Mouse (Mus musculus) CH12.LX (cell line): ENCODE measurements around the gene Smad6. TPM values are rescaled to one million over a fixed set of nuclear protein-coding genes. Genes with fewer than 3 reads are reported as not detected.

Source experiments
- DNase-seq: peaks from one replicate; pipeline ENCODE4 v3.0.0-alpha.2; 2013; ENCODE audit errors: extremely low read depth
- H3K27ac ChIP-seq: 2 replicates; pipeline ENCODE4 v1.5.1; 2012; ENCODE audit warnings: low read depth, mild to moderate bottlenecking, control low read depth, moderate library complexity; ENCODE audit not compliant: insufficient read depth
- H3K27me3 ChIP-seq: replicated peaks from 2 replicates; pipeline ENCODE3; 2012; ENCODE audit warnings: inconsistent platforms
- H3K36me3 ChIP-seq, 2 experiments: replicated peaks in 1 of 2; 2 replicates each; pipeline versions ENCODE3 to v1.6.1; 2012; ENCODE audit warnings: inconsistent platforms in 1 of 2, low read length in 1 of 2, mild to moderate bottlenecking in 1 of 2, mixed read lengths in 1 of 2, moderate library complexity in 1 of 2; ENCODE audit not compliant: control insufficient read depth in 1 of 2, insufficient read depth in 1 of 2
- H3K4me1 ChIP-seq, 2 experiments: 2 replicates each; pipeline ENCODE4 v1.6.1; 2012; ENCODE audit warnings: inconsistent platforms in 1 of 2, moderate library complexity in 1 of 2; ENCODE audit not compliant: insufficient read depth in 2 of 2, control insufficient read depth in 1 of 2
- H3K4me2 ChIP-seq: 2 replicates; pipeline ENCODE4 v1.6.1; 2012; ENCODE audit warnings: low read depth, mild to moderate bottlenecking, control low read depth; ENCODE audit not compliant: poor library complexity, insufficient read depth, severe bottlenecking
- H3K4me3 ChIP-seq, 3 experiments: fragments of 150-350 bp in 1 of 3; sonication (generic) in 1 of 3; replicated peaks in 1 of 3; 2 replicates each; pipeline versions ENCODE3 to v1.5.1; 2011 to 2012; ENCODE audit warnings: low read depth in 2 of 3, low read length in 2 of 3, mild to moderate bottlenecking in 2 of 3, moderate library complexity in 2 of 3, control low read depth in 1 of 3, improper control_type of control experiment in 1 of 3, inconsistent platforms in 1 of 3, mixed read lengths in 1 of 3; ENCODE audit not compliant: poor library complexity in 1 of 3
- H3K79me2 ChIP-seq: replicated peaks from 2 replicates; pipeline ENCODE4 v1.6.1; 2012; ENCODE audit warnings: mild to moderate bottlenecking, moderate library complexity; ENCODE audit not compliant: control insufficient read depth, poor library complexity, insufficient read depth, severe bottlenecking; ENCODE audit errors: extremely low read depth
- H3K9ac ChIP-seq: 2 replicates; pipeline ENCODE4 v1.6.1; 2012; ENCODE audit warnings: low read depth, mild to moderate bottlenecking, control low read depth, moderate library complexity; ENCODE audit not compliant: insufficient read depth
- H3K9me3 ChIP-seq: replicated peaks from 2 replicates; pipeline ENCODE3; 2012; ENCODE audit warnings: low read length, inconsistent platforms, mixed read lengths
- BHLHE40 ChIP-seq: IDR thresholded peaks from 2 replicates; pipeline ENCODE4 v1.6.1; 2011; ENCODE audit warnings: mild to moderate bottlenecking, low read depth, low read length, improper control_type of control experiment
- CTCF ChIP-seq, 2 experiments: IDR thresholded peaks in 1 of 2; conservative IDR thresholded peaks in 1 of 2; 2 replicates each; pipeline ENCODE4 v1.5.1; 2011 to 2012; ENCODE audit warnings: low read depth in 2 of 2, low read length in 2 of 2, improper control_type of control experiment in 1 of 2, inconsistent platforms in 1 of 2, mild to moderate bottlenecking in 1 of 2, moderate library complexity in 1 of 2
- E2F4 ChIP-seq: IDR thresholded peaks from 2 replicates; pipeline ENCODE4 v1.6.1; 2011; ENCODE audit warnings: low read depth, low read length, improper control_type of control experiment; ENCODE audit not compliant: insufficient replicate concordance
- IRF4 ChIP-seq: IDR thresholded peaks from 2 replicates; pipeline ENCODE4 v1.6.1; 2014; ENCODE audit warnings: low read depth, mild to moderate bottlenecking, inconsistent platforms, low read length, improper control_type of control experiment
- MAX ChIP-seq: IDR thresholded peaks from 2 replicates; pipeline ENCODE4 v1.6.1; 2011; ENCODE audit warnings: low read length, improper control_type of control experiment
- MXI1 ChIP-seq: IDR thresholded peaks from 2 replicates; pipeline ENCODE4 v1.6.1; 2011; ENCODE audit warnings: mild to moderate bottlenecking, low read depth, low read length, improper control_type of control experiment
- MYC ChIP-seq: IDR thresholded peaks from 2 replicates; pipeline ENCODE4 v1.6.1; 2011; ENCODE audit warnings: low read depth, mild to moderate bottlenecking, improper control_type of control experiment, low read length
- NRF1 ChIP-seq: IDR thresholded peaks from 2 replicates; pipeline ENCODE4 v1.6.1; 2014; ENCODE audit warnings: low read depth, mild to moderate bottlenecking, inconsistent platforms, low read length, improper control_type of control experiment, moderate library complexity
- POLR2A ChIP-seq: IDR thresholded peaks from 2 replicates; pipeline ENCODE4 v1.6.1; 2011; ENCODE audit warnings: low read depth, mild to moderate bottlenecking, improper control_type of control experiment, low read length
- POLR2AphosphoS2 ChIP-seq: IDR thresholded peaks from 2 replicates; pipeline ENCODE4 v1.6.1; 2011; ENCODE audit warnings: low read depth, low read length, improper control_type of control experiment
- RAD21 ChIP-seq: IDR thresholded peaks from 2 replicates; pipeline ENCODE4 v1.6.1; 2011; ENCODE audit warnings: low read depth, mild to moderate bottlenecking, low read length, improper control_type of control experiment, moderate library complexity
- SIN3A ChIP-seq: IDR thresholded peaks from 2 replicates; pipeline ENCODE4 v1.6.1; 2012; ENCODE audit warnings: low read length, improper control_type of control experiment, inconsistent platforms
- SMC3 ChIP-seq: IDR thresholded peaks from 2 replicates; pipeline ENCODE4 v1.6.1; 2011; ENCODE audit warnings: low read depth, low read length, improper control_type of control experiment
- TBP ChIP-seq: conservative IDR thresholded peaks from 2 replicates; pipeline ENCODE4 v1.6.1; 2011; ENCODE audit warnings: low read depth, low read length, improper control_type of control experiment
- UBTF ChIP-seq: IDR thresholded peaks from 2 replicates; pipeline ENCODE4 v1.6.1; 2012; ENCODE audit warnings: low read depth, mild to moderate bottlenecking, inconsistent platforms, low read length, improper control_type of control experiment, moderate library complexity
- ZMIZ1 ChIP-seq: IDR thresholded peaks from 2 replicates; pipeline ENCODE4 v1.6.1; 2012; ENCODE audit warnings: low read depth, mild to moderate bottlenecking, inconsistent platforms, low read length, improper control_type of control experiment
- dilution Hi-C: fragments of 300-500 bp; cut with MboI; formaldehyde crosslinking; loops from 2 replicates; pipeline ENCODE4 v1.14.3; 2020; ENCODE audit warnings: low sequenced_read_pairs; ENCODE audit not compliant: extremely low pct_unique_long_range_greater_than_20kb, extremely low pct_ligation_motif_present
- in situ Hi-C: fragments of 300-500 bp; cut with MboI; formaldehyde crosslinking; loops from 3 replicates; pipeline ENCODE4 v1.14.3; 2019; ENCODE audit warnings: low sequenced_read_pairs, low pct_ligation_motif_present, low pct_unique_long_range_greater_than_20kb, mixed read lengths
- polyA plus RNA-seq: library from polyadenylated mRNA; unstranded; fragments of >175 nt; gene quantifications from 2 replicates; pipeline ENCODE4 v1.2.1, GENCODE M21; 2012; ENCODE audit warnings: low read depth; ENCODE audit not compliant: insufficient read length
- total RNA-seq, 2 experiments: library from RNA; depleted of rRNA; stranded (reverse); fragments of 300-350 nt in 1 of 2; fragments of >200 nt in 1 of 2; gene quantifications; 2 replicates each; pipeline ENCODE4 v1.2.3; 2012 to 2014

Smad6 gene
- total and polyA plus RNA-seq, 3 experiments, result not detected

GRCm38 (mm10) chr9:63915976-63916375 lies 105.9 kb downstream of the Smad6 start:
- no peaks in the 10 kb centered on the region for H3K79me2 ChIP-seq
- H3K27ac ChIP-seq, result no peak overlapping the region
- TF ChIP-seq E2F4 (no peak), SMC3 (peak; percentile 60), CTCF (conservative IDR thresholded peaks at IDR 0.05 in 1 of 2, IDR thresholded peaks at IDR 0.05 in 1 of 2; ENCODE audit: low read depth in 2 of 2, low read length in 2 of 2) (peak; percentile 74 to 85), MXI1 (no peak), SIN3A (no peak), UBTF (no peak), RAD21 (peak; percentile 63), TBP (no peak)
- TF ChIP-seq, all 38 proteins: peak for 3
- in situ Hi-C loops, result loop anchor here (5.0 kb wide), 1 partner anchor 181 kb away; no protein-coding TSS in a partner anchor
- Histone ChIP-seq H3K9me3 (no peaks in the 10 kb centered on the region), H3K4me2 (no peak overlapping the region), H3K9ac (no peak overlapping the region), H3K27me3 (peaks cover 21% of the 10 kb centered on the region), H3K4me1 (no peaks in the 10 kb centered on the region), H3K4me3 (no peak overlapping the region), H3K36me3 (no peaks in the 10 kb centered on the region)
- peak; percentile 54 for DNase-seq
- dilution Hi-C loops, result no loop called here

- dilution Hi-C loops, result no loop called here
- Histone ChIP-seq H3K4me2 (no peak overlapping the region), H3K9me3 (peaks cover 6% of the 10 kb centered on the region), H3K27ac (no peak overlapping the region), H3K36me3 (no peaks in the 10 kb centered on the region), H3K9ac (no peak overlapping the region), H3K27me3 (peaks cover 23% of the 10 kb centered on the region), H3K4me1 (no peaks in the 10 kb centered on the region), H3K4me3 (no peak overlapping the region), H3K79me2 (no peaks in the 10 kb centered on the region)
- in situ Hi-C loops, result loop anchor here (5.0 kb wide), 1 partner anchor 182 kb away; no protein-coding TSS in a partner anchor
- TF ChIP-seq BHLHE40 (no peak), IRF4 (no peak), MYC (no peak), POLR2AphosphoS2 (no peak), UBTF (no peak), ZMIZ1 (no peak), MAX (no peak), NRF1 (no peak), POLR2A (no peak)
- no peak for DNase-seq
Measured at GRCm38 (mm10) chr9:63914944-63915343, 106.9 kb downstream of the Smad6 start.
